Mouse (Mus musculus) right cerebral cortex, adult 2 months (tissue): ENCODE measurements around the gene Cabin1.
A peak's percentile ranks its signal among the peaks of the same experiment; 100 is the strongest.

ENCODE experiments used
- DNase-seq, 2 experiments: peaks; one replicate each; pipeline ENCODE4 v3.0.0; 2021 to 2022; ENCODE audit warnings: low spot score in 2 of 2

Cabin1 gene

GRCm38 (mm10) chr10:75702494-75702893, 61.6 kb downstream of the Cabin1 start:
- DNase-seq = no peak

- peak in 1 of 2 experiments; percentile 44 for DNase-seq
Measured at GRCm38 (mm10) chr10:75701280-75701679, 62.9 kb downstream of the Cabin1 start.

- DNase-seq = no peak
Measured at GRCm38 (mm10) chr10:75697693-75698092, 66.4 kb downstream of the Cabin1 start.

GRCm38 (mm10) chr10:75696597-75697355, 67.4 kb downstream of the Cabin1 start:
- DNase-seq = no peak

GRCm38 (mm10) chr10:75695521-75695920, 68.6 kb downstream of the Cabin1 start:
- DNase-seq = no peak

GRCm38 (mm10) chr10:75695078-75695477, 69.1 kb downstream of the Cabin1 start:
- no peak for DNase-seq

- DNase-seq = no peak
Measured at GRCm38 (mm10) chr10:75694567-75694966, 69.6 kb downstream of the Cabin1 start.

GRCm38 (mm10) chr10:75693451-75694233, 70.5 kb downstream of the Cabin1 start:
- no peak for DNase-seq

GRCm38 (mm10) chr10:75688598-75688997, 75.5 kb downstream of the Cabin1 start:
- no peak for DNase-seq

- DNase-seq = no peak
Measured at GRCm38 (mm10) chr10:75686724-75687123, 77.4 kb downstream of the Cabin1 start.

GRCm38 (mm10) chr10:75684035-75685004, 79.8 kb downstream of the Cabin1 start:
- peak; percentile 89 to 90 for DNase-seq

- DNase-seq = peak in 1 of 2 experiments; percentile 53
Measured at GRCm38 (mm10) chr10:75680574-75681001, 83.6 kb downstream of the Cabin1 start.

GRCm38 (mm10) chr10:75679204-75679603, 84.9 kb downstream of the Cabin1 start:
- DNase-seq = no peak

- peak in 1 of 2 experiments; percentile 52 for DNase-seq
Measured at GRCm38 (mm10) chr10:75677989-75678388, 86.2 kb downstream of the Cabin1 start.

- DNase-seq = no peak
Measured at GRCm38 (mm10) chr10:75677571-75677970, 86.6 kb downstream of the Cabin1 start.

GRCm38 (mm10) chr10:75676819-75677565, 87.1 kb downstream of the Cabin1 start:
- no peak for DNase-seq

GRCm38 (mm10) chr10:75676286-75676685, 87.9 kb downstream of the Cabin1 start:
- DNase-seq = no peak

- DNase-seq = no peak
Measured at GRCm38 (mm10) chr10:75675594-75675993, 88.5 kb downstream of the Cabin1 start.

- DNase-seq = no peak
Measured at GRCm38 (mm10) chr10:75669936-75670335, 94.2 kb downstream of the Cabin1 start.

GRCm38 (mm10) chr10:75667911-75668270, 96.2 kb downstream of the Cabin1 start:
- DNase-seq = peak in 1 of 2 experiments; percentile 53
